Mouse (Mus musculus) retina, postnatal 7 days (tissue): Measurements from ENCODE around the gene Hoxa11.
A peak's percentile ranks its signal among the peaks of the same experiment; 100 is the strongest.

Experiments used
- DNase-seq: peaks from one replicate; pipeline ENCODE4 v3.0.0-alpha.2; 2012; ENCODE audit warnings: low read depth, low spot score

Hoxa11 gene

GRCm38 (mm10) chr6:52220003-52220864, 25.4 kb downstream of the Hoxa11 start:
- no peak for DNase-seq

- DNase-seq, result no peak
Observed at GRCm38 (mm10) chr6:52219234-52219942, 26.2 kb downstream of the Hoxa11 start.

- no peak for DNase-seq
Observed at GRCm38 (mm10) chr6:52218643-52219215, 26.9 kb downstream of the Hoxa11 start.

- no peak for DNase-seq
Observed at GRCm38 (mm10) chr6:52217895-52218642, 27.5 kb downstream of the Hoxa11 start.

- DNase-seq, result no peak
Observed at GRCm38 (mm10) chr6:52217459-52217768, 28.2 kb downstream of the Hoxa11 start.

GRCm38 (mm10) chr6:52216691-52217458, 28.7 kb downstream of the Hoxa11 start:
- DNase-seq, result no peak

- no peak for DNase-seq
Observed at GRCm38 (mm10) chr6:52215771-52216535, 29.7 kb downstream of the Hoxa11 start.

- no peak for DNase-seq
Observed at GRCm38 (mm10) chr6:52215070-52215469, 30.5 kb downstream of the Hoxa11 start.

GRCm38 (mm10) chr6:52214271-52214670, 31.3 kb downstream of the Hoxa11 start:
- no peak for DNase-seq

- DNase-seq, result no peak
Observed at GRCm38 (mm10) chr6:52213119-52213986, 32.3 kb downstream of the Hoxa11 start, which contains the start of the genes Hoxa3 and Gm28308. TSS of gene Hoxa3 (minus strand) at chr6:52213336. TSS of gene Gm28308 (minus strand) at chr6:52213339.

- DNase-seq, result no peak
Observed at GRCm38 (mm10) chr6:52212556-52213118, 33.0 kb downstream of the Hoxa11 start.

GRCm38 (mm10) chr6:52211961-52212360, 33.6 kb downstream of the Hoxa11 start:
- DNase-seq, result no peak

GRCm38 (mm10) chr6:52211170-52211935, 34.3 kb downstream of the Hoxa11 start:
- peak; percentile 64 for DNase-seq

- DNase-seq, result no peak
Observed at GRCm38 (mm10) chr6:52209685-52210046, 35.9 kb downstream of the Hoxa11 start.

GRCm38 (mm10) chr6:52208868-52209684, 36.5 kb downstream of the Hoxa11 start:
- DNase-seq, result no peak

GRCm38 (mm10) chr6:52208072-52208867, 37.3 kb downstream of the Hoxa11 start, which contains the start of gene Hoxa6:
TSS of gene Hoxa6 (minus strand) at chr6:52208722.
- no peak for DNase-seq

- DNase-seq, result no peak
Observed at GRCm38 (mm10) chr6:52207684-52207976, 38.0 kb downstream of the Hoxa11 start.
